ENCODE assay signal across 17 mouse cellular contexts in genomic region chr11:102258521-102258920, GRCm38 (mm10). TPM values are rescaled to one million over a fixed set of nuclear protein-coding genes. Genes with fewer than 3 reads are reported as not detected.
DNase-seq lines count a peak whose midpoint lies in the region; ATAC-seq and TF ChIP-seq lines count a peak whose summit lies in the region.
"Had no signal": no experiment of that assay in that cellular context is flagged by ENCODE, and none has a peak within 500 bp of the region (broad histone marks: within the 10 kb centered on the region; RNA-seq: fewer than 3 reads in every experiment).

No protein-coding gene starts in this region.

- peak; percentile 37 for DNase-seq in embryo, embryonic 11 days
- no peak for DNase-seq in embryo, embryonic 9.5 days (ENCODE audit: extremely low spot score)
- peak; percentile 39 for DNase-seq in lung, postnatal 0 days (ENCODE audit: low spot score)
- no peak for DNase-seq in lung, postnatal 25 days (ENCODE audit: low spot score)
- peak; percentile 80 for DNase-seq in R1 (ENCODE audit: low read depth, low spot score)
- peak; percentile 27 for DNase-seq in splenic B cell, adult 2 months (ENCODE audit: low read depth, low spot score)
- DNase-seq: heart, postnatal 4 days; left cerebral cortex, postnatal 4 days; lung, postnatal 14 days; right cerebral cortex, postnatal 25 days had no signal

- H3K4me2 ChIP-seq in lung, postnatal 0 days (replicated peaks; ENCODE audit: low read depth, low read length) = no peak overlapping the region
- H3K4me2 ChIP-seq in forebrain, embryonic 12.5 days = no peak overlapping the region
- no peak overlapping the region for H3K4me2 ChIP-seq in neural tube, embryonic 15.5 days
- H3K4me2 ChIP-seq: midbrain, embryonic 13.5 days had no signal

- H3K27ac ChIP-seq in lung, postnatal 0 days (ENCODE audit: low read length) = no peak overlapping the region
- no peak overlapping the region for H3K27ac ChIP-seq in forebrain, embryonic 12.5 days
- H3K27ac ChIP-seq in neural tube, embryonic 15.5 days (replicated peaks) = no peak overlapping the region
- H3K27ac ChIP-seq: midbrain, embryonic 13.5 days had no signal

- H3K9ac ChIP-seq in lung, postnatal 0 days (replicated peaks; ENCODE audit: low read depth) = no peak overlapping the region
- no peak overlapping the region for H3K9ac ChIP-seq in forebrain, embryonic 12.5 days
- H3K9ac ChIP-seq in neural tube, embryonic 15.5 days (replicated peaks) = no peak overlapping the region
- H3K9ac ChIP-seq: midbrain, embryonic 13.5 days had no signal

- no peaks in the 10 kb centered on the region for H3K36me3 ChIP-seq in lung, postnatal 0 days (ENCODE audit: insufficient read depth, low read length)
- no peaks in the 10 kb centered on the region for H3K36me3 ChIP-seq in splenic B cell, adult 2 months (ENCODE audit: control insufficient read depth, insufficient read depth, low read length, poor library complexity, severe bottlenecking)
- peaks cover 54% of the 10 kb centered on the region for H3K36me3 ChIP-seq in forebrain, embryonic 12.5 days (replicated peaks)
- no peaks in the 10 kb centered on the region for H3K36me3 ChIP-seq in neural tube, embryonic 15.5 days

- 93% methylated on average over 3 of the region's 3 CpGs for WGBS in lung, postnatal 0 days
- 80% methylated on average over 3 of the region's 3 CpGs for WGBS in forebrain, embryonic 12.5 days
- WGBS in neural tube, embryonic 15.5 days = 93% methylated on average over 3 of the region's 3 CpGs

- H3K9me3 ChIP-seq in lung, postnatal 0 days (ENCODE audit: low read length) = no peaks in the 10 kb centered on the region
- H3K9me3 ChIP-seq in forebrain, embryonic 12.5 days = no peaks in the 10 kb centered on the region
- H3K9me3 ChIP-seq in neural tube, embryonic 15.5 days (replicated peaks) = no peaks in the 10 kb centered on the region
- H3K9me3 ChIP-seq: heart, embryonic 10.5 days; midbrain, embryonic 13.5 days had no signal

- no peaks in the 10 kb centered on the region for H3K4me1 ChIP-seq in lung, postnatal 0 days (ENCODE audit: insufficient read depth, low read depth, low read length)
- peaks cover 14% of the 10 kb centered on the region for H3K4me1 ChIP-seq in forebrain, embryonic 12.5 days
- peaks cover 16% of the 10 kb centered on the region; the same call in 1 of the 2 replicates for H3K4me1 ChIP-seq in neural tube, embryonic 15.5 days

- ATAC-seq in lung, postnatal 0 days = no peak
- ATAC-seq in forebrain, embryonic 12.5 days (ENCODE audit: low FRiP score) = no peak
- ATAC-seq in neural tube, embryonic 15.5 days (ENCODE audit: low FRiP score) = no peak
- ATAC-seq: activated CD4-positive, CD25-positive, alpha-beta regulatory T cell, adult 4 months; midbrain, embryonic 13.5 days had no signal

- no peaks in the 10 kb centered on the region for H3K27me3 ChIP-seq in lung, postnatal 0 days (replicated peaks; ENCODE audit: insufficient read depth, low read length)
- no peaks in the 10 kb centered on the region for H3K27me3 ChIP-seq in splenic B cell, adult 2 months (ENCODE audit: control insufficient read depth, insufficient read depth, low read length, poor library complexity, severe bottlenecking)
- no peaks in the 10 kb centered on the region for H3K27me3 ChIP-seq in forebrain, embryonic 12.5 days
- H3K27me3 ChIP-seq in neural tube, embryonic 15.5 days (replicated peaks) = no peaks in the 10 kb centered on the region
- H3K27me3 ChIP-seq: midbrain, embryonic 13.5 days had no signal

- no peak for TF ChIP-seq EP300 in lung, postnatal 0 days (IDR thresholded peaks at IDR 0.05)

- H3K4me3 ChIP-seq in lung, postnatal 0 days (ENCODE audit: low read depth, low read length) = no peak overlapping the region
- H3K4me3 ChIP-seq in forebrain, embryonic 12.5 days (replicated peaks) = no peak overlapping the region
- no peak overlapping the region for H3K4me3 ChIP-seq in neural tube, embryonic 15.5 days (replicated peaks)
- H3K4me3 ChIP-seq: erythroblast, embryonic 14.5 days; heart, embryonic 10.5 days; midbrain, embryonic 13.5 days had no signal

- TF ChIP-seq CTCF in lung, postnatal 0 days (IDR thresholded peaks at IDR 0.05) = peak; percentile 49

RNA-seq across cellular contexts. Expression of gene BC030867, which starts 9.8 kb away (rescaled TPM):
- 0.88 and 1.3 TPM in 2 replicates for polyA plus RNA-seq in lung, postnatal 0 days (2015; fragmentation: Nextera tagmentation; extraction: Ambion mirVana)
- 18.5 and 19.4 TPM in 2 replicates for polyA plus RNA-seq in forebrain, embryonic 12.5 days (2016; fragmentation: Nextera tagmentation; extraction: Ambion mirVana)
- polyA plus RNA-seq in neural tube, embryonic 15.5 days (2015; fragmentation: Nextera tagmentation; extraction: Ambion mirVana) = 2.2 and 5.1 TPM in 2 replicates

RNA-seq across cellular contexts. Expression of gene Asb16, which starts 10.0 kb away (rescaled TPM):
- not detected in 2 replicates for polyA plus RNA-seq in lung, postnatal 0 days (2015; fragmentation: Nextera tagmentation; extraction: Ambion mirVana)
- not detected in 2 replicates for polyA plus RNA-seq in forebrain, embryonic 12.5 days (2016; fragmentation: Nextera tagmentation; extraction: Ambion mirVana)
- 0.10 and 0.12 TPM in 2 replicates for polyA plus RNA-seq in neural tube, embryonic 15.5 days (2015; fragmentation: Nextera tagmentation; extraction: Ambion mirVana)
- polyA plus RNA-seq: activated CD4-positive, CD25-positive, alpha-beta regulatory T cell, adult 4 months; C2C12; midbrain, embryonic 13.5 days had no signal

RNA-seq across cellular contexts. Expression of gene Tmub2, which starts 26.2 kb away (rescaled TPM):
- 46.1 and 47.4 TPM in 2 replicates for polyA plus RNA-seq in lung, postnatal 0 days (2015; fragmentation: Nextera tagmentation; extraction: Ambion mirVana)
- 53.9 and 55.9 TPM in 2 replicates for polyA plus RNA-seq in forebrain, embryonic 12.5 days (2016; fragmentation: Nextera tagmentation; extraction: Ambion mirVana)
- 79.8 and 83.7 TPM in 2 replicates for polyA plus RNA-seq in neural tube, embryonic 15.5 days (2015; fragmentation: Nextera tagmentation; extraction: Ambion mirVana)

RNA-seq across cellular contexts. Expression of gene Hdac5, which starts 28.6 kb away (rescaled TPM):
- polyA plus RNA-seq in lung, postnatal 0 days (2015; fragmentation: Nextera tagmentation; extraction: Ambion mirVana) = 65.6 and 79.0 TPM in 2 replicates
- polyA plus RNA-seq in forebrain, embryonic 12.5 days (2016; fragmentation: Nextera tagmentation; extraction: Ambion mirVana) = 68.8 and 70.6 TPM in 2 replicates
- 74.0 and 77.4 TPM in 2 replicates for polyA plus RNA-seq in neural tube, embryonic 15.5 days (2015; fragmentation: Nextera tagmentation; extraction: Ambion mirVana)

RNA-seq across cellular contexts. Expression of gene Atxn7l3, which starts 37.9 kb away (rescaled TPM):
- polyA plus RNA-seq in lung, postnatal 0 days (2015; fragmentation: Nextera tagmentation; extraction: Ambion mirVana) = 9.6 and 10.2 TPM in 2 replicates
- 22.4 and 22.6 TPM in 2 replicates for polyA plus RNA-seq in forebrain, embryonic 12.5 days (2016; fragmentation: Nextera tagmentation; extraction: Ambion mirVana)
- polyA plus RNA-seq in neural tube, embryonic 15.5 days (2015; fragmentation: Nextera tagmentation; extraction: Ambion mirVana) = 27.2 and 28.1 TPM in 2 replicates

Comparison
In these comparisons a context has a peak if more than half of its experiments do, and no peak if none do; other contexts are left out.
1. DNase-seq: peak in embryo, embryonic 11 days (single experiment), lung, postnatal 0 days (single experiment), R1 (single experiment) and splenic B cell, adult 2 months (single experiment); none in embryo, embryonic 9.5 days (single experiment) and lung, postnatal 25 days (single experiment).